Mouse (Mus musculus) neural tube, embryonic 11.5 days (tissue): ENCODE results near the gene Derl3. TPM values are rescaled to one million over a fixed set of nuclear protein-coding genes. Genes with fewer than 3 reads are reported as not detected.

Experiments used
- ATAC-seq: fragments of 200-750 bp; cut with Nextera tagmentation; 2 replicates; pipeline ENCODE4 v1.8.0; 2017; ENCODE audit warnings: moderate number of reproducible peaks, mild to moderate bottlenecking, moderate TSS enrichment, moderate library complexity; ENCODE audit not compliant: insufficient read depth, low FRiP score, low TSS enrichment
- DNase-seq: peaks from one replicate; pipeline ENCODE4 v3.0.0-alpha.2; 2015; ENCODE audit warnings: low spot score
- H3K27ac ChIP-seq: fragments of 300-500 bp; sonication (generic); 2 replicates; pipeline ENCODE4 v1.5.1; 2014; ENCODE audit warnings: low read depth, mild to moderate bottlenecking, low read length
- H3K27me3 ChIP-seq: fragments of 300-500 bp; sonication (generic); 2 replicates; pipeline ENCODE4 v1.6.1; 2014; ENCODE audit warnings: mild to moderate bottlenecking, low read length, mixed read lengths; ENCODE audit not compliant: control insufficient read depth, insufficient read depth
- H3K36me3 ChIP-seq: fragments of 300-500 bp; sonication (generic); 2 replicates; pipeline ENCODE4 v1.6.1; 2014; ENCODE audit warnings: mild to moderate bottlenecking, low read length, moderate library complexity, mixed read lengths; ENCODE audit not compliant: control insufficient read depth, insufficient read depth
- H3K4me1 ChIP-seq: fragments of 300-500 bp; sonication (generic); 2 replicates; pipeline ENCODE4 v1.6.1; 2014; ENCODE audit warnings: low read length, mixed read lengths; ENCODE audit not compliant: control insufficient read depth, insufficient read depth
- H3K4me2 ChIP-seq: fragments of 300-500 bp; sonication (generic); 2 replicates; pipeline ENCODE4 v1.6.1; 2014; ENCODE audit warnings: low read depth, mild to moderate bottlenecking, moderate library complexity
- H3K4me3 ChIP-seq: fragments of 300-500 bp; sonication (generic); 2 replicates; pipeline ENCODE4 v1.5.1; 2014; ENCODE audit warnings: low read depth, low read length
- H3K9ac ChIP-seq: fragments of 300-500 bp; sonication (generic); 2 replicates; pipeline ENCODE4 v1.6.1; 2014; ENCODE audit warnings: mild to moderate bottlenecking, low read length
- H3K9me3 ChIP-seq: fragments of 300-500 bp; sonication (generic); 2 replicates; pipeline ENCODE4 v1.6.1; 2016; ENCODE audit warnings: low read length; ENCODE audit not compliant: control insufficient read depth
- WGBS: fragments of 180-500 bp; shearing (Covaris S2); extraction: QIAGEN DNeasy Blood & Tissue Kit; methylation state at CpG from one replicate; pipeline ENCODE4 v1.1.7; 2014; 5-methylcytosine and 5-hydroxymethylcytosine counted together
- polyA plus RNA-seq: library from polyadenylated mRNA; unstranded; fragments of >200 nt; fragmentation: Nextera tagmentation; extraction: Ambion mirVana; gene quantifications from 2 replicates; pipeline ENCODE4 v1.2.1, GENCODE M21; 2014

Gene Derl3
- polyA plus RNA-seq, 1 experiment from 2014 or later, result 2.8 TPM

- Histone ChIP-seq H3K4me2 (no peak overlapping the region), H3K27ac (no peak overlapping the region), H3K4me1 (peaks cover 10% of the 10 kb centered on the region), H3K27me3 (no peaks in the 10 kb centered on the region), H3K9me3 (no peaks in the 10 kb centered on the region), H3K9ac (no peak overlapping the region), H3K36me3 (peaks cover 16% of the 10 kb centered on the region), H3K4me3 (no peak overlapping the region)
- ATAC-seq (no peak), DNase-seq (no peak)
- WGBS, result 92% methylated on average over 7 of the region's 7 CpGs
Measured at GRCm38 (mm10) chr10:75915557-75915956, 22.3 kb downstream of the Derl3 start.

GRCm38 (mm10) chr10:75916840-75917239, 23.6 kb downstream of the Derl3 start:
- WGBS, result 69% methylated on average over 8 of the region's 8 CpGs
- ATAC-seq (no peak), DNase-seq (no peak)
- H3K4me1 ChIP-seq, result peaks cover 11% of the 10 kb centered on the region
- no peak overlapping the region for H3K27ac ChIP-seq
- no peak overlapping the region for H3K4me2 ChIP-seq
- peaks cover 6% of the 10 kb centered on the region for H3K36me3 ChIP-seq
- no peak overlapping the region for H3K9ac ChIP-seq
- H3K27me3 ChIP-seq, result no peaks in the 10 kb centered on the region
- no peaks in the 10 kb centered on the region for H3K9me3 ChIP-seq
- no peak overlapping the region for H3K4me3 ChIP-seq

- H3K27ac ChIP-seq, result no peak overlapping the region
- H3K9me3 ChIP-seq, result no peaks in the 10 kb centered on the region
- H3K27me3 ChIP-seq, result no peaks in the 10 kb centered on the region
- no peak overlapping the region for H3K4me3 ChIP-seq
- H3K9ac ChIP-seq, result no peak overlapping the region
- no peak for ATAC-seq
- no peak overlapping the region for H3K4me2 ChIP-seq
- WGBS, result 88% methylated on average over 5 of the region's 5 CpGs
- no peak for DNase-seq
- peaks cover 4% of the 10 kb centered on the region; the same call in 1 of the 2 replicates for H3K36me3 ChIP-seq
- peaks cover 18% of the 10 kb centered on the region for H3K4me1 ChIP-seq
Measured at GRCm38 (mm10) chr10:75919026-75919425, 25.8 kb downstream of the Derl3 start.

GRCm38 (mm10) chr10:75921026-75921725, 28.0 kb downstream of the Derl3 start, which contains the start of gene Smarcb1:
Gene Smarcb1 (minus strand): TSS chr10:75921617.
- DNase-seq (peak; percentile 97), ATAC-seq (peak; percentile 84)
- Histone ChIP-seq H3K27me3 (no peaks in the 10 kb centered on the region), H3K4me2 (peak within 1 kb of the TSS; percentile 79), H3K4me3 (peak within 1 kb of the TSS; percentile 85), H3K4me1 (peaks cover 18% of the 10 kb centered on the region), H3K9ac (peak within 1 kb of the TSS; percentile 96), H3K9me3 (no peaks in the 10 kb centered on the region), H3K36me3 (no peaks in the 10 kb centered on the region), H3K27ac (peak within 1 kb of the TSS; percentile 92)
- WGBS, result under 1% methylated on average over 76 of the region's 76 CpGs

- H3K4me3 ChIP-seq, result peak overlapping the region; percentile 85
- ATAC-seq (peak; percentile 24; the same call in 1 of the 2 replicates), DNase-seq (no peak)
- 5% methylated on average over 22 of the region's 22 CpGs for WGBS
- H3K36me3 ChIP-seq, result no peaks in the 10 kb centered on the region
- H3K4me1 ChIP-seq, result peaks cover 18% of the 10 kb centered on the region
- H3K4me2 ChIP-seq, result peak overlapping the region; percentile 79
- H3K27me3 ChIP-seq, result no peaks in the 10 kb centered on the region
- H3K9ac ChIP-seq, result peak overlapping the region; percentile 96
- H3K27ac ChIP-seq, result peak overlapping the region; percentile 92
- H3K9me3 ChIP-seq, result no peaks in the 10 kb centered on the region
Measured at GRCm38 (mm10) chr10:75921726-75922560, 28.7 kb downstream of the Derl3 start.

GRCm38 (mm10) chr10:75924324-75924723, 31.1 kb downstream of the Derl3 start:
- DNase-seq, result no peak
- no peak for ATAC-seq
- no peaks in the 10 kb centered on the region for H3K9me3 ChIP-seq
- peaks cover 11% of the 10 kb centered on the region for H3K4me1 ChIP-seq
- no peaks in the 10 kb centered on the region for H3K27me3 ChIP-seq
- H3K27ac ChIP-seq, result no peak overlapping the region
- WGBS, result 65% methylated on average over 2 of the region's 2 CpGs
- H3K4me2 ChIP-seq, result no peak overlapping the region
- no peak overlapping the region for H3K9ac ChIP-seq
- H3K36me3 ChIP-seq, result no peaks in the 10 kb centered on the region
- H3K4me3 ChIP-seq, result no peak overlapping the region

- Histone ChIP-seq H3K36me3 (no peaks in the 10 kb centered on the region), H3K4me2 (no peak overlapping the region), H3K4me1 (peaks cover 8% of the 10 kb centered on the region), H3K27me3 (peaks cover 3% of the 10 kb centered on the region), H3K9ac (no peak overlapping the region), H3K27ac (no peak overlapping the region), H3K9me3 (no peaks in the 10 kb centered on the region), H3K4me3 (no peak overlapping the region)
- DNase-seq (no peak), ATAC-seq (no peak)
- WGBS, result 74% methylated on average over 13 of the region's 13 CpGs
Measured at GRCm38 (mm10) chr10:75926396-75926795, 33.2 kb downstream of the Derl3 start.

- H3K4me1 ChIP-seq, result peaks cover 13% of the 10 kb centered on the region
- ATAC-seq, result no peak
- no peak overlapping the region for H3K27ac ChIP-seq
- no peak overlapping the region for H3K4me3 ChIP-seq
- H3K27me3 ChIP-seq, result peaks cover 9% of the 10 kb centered on the region
- no peak overlapping the region for H3K4me2 ChIP-seq
- 45% methylated on average over 6 of the region's 6 CpGs for WGBS
- no peaks in the 10 kb centered on the region for H3K36me3 ChIP-seq
- no peaks in the 10 kb centered on the region for H3K9me3 ChIP-seq
- H3K9ac ChIP-seq, result no peak overlapping the region
- no peak for DNase-seq
Measured at GRCm38 (mm10) chr10:75930304-75930703, 37.1 kb downstream of the Derl3 start.
